Mouse (Mus musculus): ENCODE results near the gene Wnt5b. TPM values are rescaled to one million over a fixed set of nuclear protein-coding genes. Genes with fewer than 3 reads are reported as not detected.

The Wnt5b gene
- polyA plus RNA-seq, 1 experiment from 2014 or later = 2.8 TPM

- H3K4me1 ChIP-seq = peaks cover 31% of the 10 kb centered on the region
- no peaks in the 10 kb centered on the region for H3K9me3 ChIP-seq
- H3K4me2 ChIP-seq (replicated peaks) = 0 out of 2 replicates have a peak overlapping the region, but pooled peaks have one; percentile 75
- H3K27me3 ChIP-seq = no peaks in the 10 kb centered on the region
- no peak overlapping the region for H3K9ac ChIP-seq (replicated peaks)
- WGBS = 95% methylated on average over 1 of the region's 1 CpGs
- H3K27ac ChIP-seq (replicated peaks) = no peak overlapping the region
- no peak for ATAC-seq (replicated peaks)
- H3K4me3 ChIP-seq = 0 out of 2 replicates have a peak overlapping the region, but pooled peaks have one; percentile 76
- no peaks in the 10 kb centered on the region for H3K36me3 ChIP-seq
Observed at GRCm38 (mm10) chr6:119386821-119387220, 157.3 kb downstream of the Wnt5b start.

DNA sequence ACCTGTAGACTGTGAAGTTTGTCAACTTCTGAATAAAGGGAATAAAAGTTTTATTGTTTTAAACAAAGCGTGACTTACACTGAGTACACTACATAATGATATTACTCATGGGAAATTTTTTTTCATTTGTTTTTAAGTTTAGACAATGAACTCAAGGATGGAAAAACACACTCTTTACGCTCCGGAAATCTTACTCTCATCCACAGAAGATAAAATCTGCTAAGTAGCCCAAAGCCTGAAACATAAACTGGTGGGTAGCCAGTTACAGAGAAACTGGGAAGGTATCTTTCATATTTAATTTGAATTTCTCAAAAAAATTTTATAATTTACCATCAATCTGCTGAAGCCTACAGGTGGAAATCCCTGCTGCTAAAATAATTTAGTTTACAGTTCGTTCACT is 157.7 kb downstream of the Wnt5b start:
- H3K36me3 ChIP-seq = no peaks in the 10 kb centered on the region
- H3K4me2 ChIP-seq (replicated peaks) = no peak overlapping the region
- no peak overlapping the region for H3K9ac ChIP-seq (replicated peaks)
- no peaks in the 10 kb centered on the region for H3K27me3 ChIP-seq
- no peak overlapping the region for H3K27ac ChIP-seq (replicated peaks)
- peaks cover 31% of the 10 kb centered on the region for H3K4me1 ChIP-seq
- no peak overlapping the region for H3K4me3 ChIP-seq
- no peaks in the 10 kb centered on the region for H3K9me3 ChIP-seq
- 94% methylated on average over 4 of the region's 4 CpGs for WGBS
- ATAC-seq (replicated peaks) = no peak

- H3K9me3 ChIP-seq = no peaks in the 10 kb centered on the region
- ATAC-seq (replicated peaks) = no peak
- H3K4me1 ChIP-seq = peaks cover 31% of the 10 kb centered on the region
- H3K27ac ChIP-seq (replicated peaks) = no peak overlapping the region
- no peaks in the 10 kb centered on the region for H3K27me3 ChIP-seq
- no peaks in the 10 kb centered on the region for H3K36me3 ChIP-seq
- H3K4me2 ChIP-seq (replicated peaks) = no peak overlapping the region
- H3K4me3 ChIP-seq = no peak overlapping the region
- 95% methylated on average over 1 of the region's 1 CpGs for WGBS
- no peak overlapping the region for H3K9ac ChIP-seq (replicated peaks)
Observed at GRCm38 (mm10) chr6:119385668-119386067, 158.5 kb downstream of the Wnt5b start.

Other genes with a start within 250 kb of the Wnt5b start
- gene Lrtm2, start 213.6 kb downstream of the Wnt5b start, polyA plus RNA-seq (2015; fragmentation: Nextera tagmentation; extraction: Ambion mirVana) = 3.5 and 3.7 TPM in 2 replicates
- 43.1 and 45.5 TPM in 2 replicates for gene Adipor2, start 126.6 kb downstream of the Wnt5b start, polyA plus RNA-seq (2015; fragmentation: Nextera tagmentation; extraction: Ambion mirVana)
- gene Fbxl14, start 64.7 kb downstream of the Wnt5b start, polyA plus RNA-seq (2015; fragmentation: Nextera tagmentation; extraction: Ambion mirVana) = 3.7 and 4.0 TPM in 2 replicates

All from forebrain, embryonic 15.5 days (tissue).